ENCODE assay signal across 15 mouse cellular contexts in the genomic region with DNA sequence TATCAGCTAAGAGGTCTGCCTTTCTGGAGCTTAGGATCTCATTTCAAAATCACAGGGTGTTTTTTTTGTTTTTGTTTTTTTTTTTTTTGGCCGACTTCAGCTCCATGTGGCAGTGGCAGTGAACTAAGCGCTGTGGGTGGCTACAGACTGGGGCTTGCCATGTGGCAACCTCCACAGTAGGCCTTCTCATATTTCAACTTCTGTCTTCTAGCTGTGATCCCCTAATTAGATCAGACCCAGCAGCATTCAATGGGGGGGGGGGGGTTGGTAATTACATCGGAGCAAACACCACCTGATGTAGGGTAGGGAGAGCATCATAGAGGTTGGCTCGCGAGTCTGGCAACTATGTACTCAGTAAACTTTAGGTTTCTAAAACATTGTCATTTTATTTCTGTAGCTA.
DNase-seq lines count a peak whose midpoint lies in the region; ATAC-seq and TF ChIP-seq lines count a peak whose summit lies in the region.
"Had no signal": no experiment of that assay in that cellular context is flagged by ENCODE, and none has a peak within 500 bp of the region (broad histone marks: within the 10 kb centered on the region; RNA-seq: fewer than 3 reads in every experiment).

No protein-coding gene starts in this region.

- no peaks in the 10 kb centered on the region; the same call in 1 of the 2 replicates for H3K4me1 ChIP-seq in cerebellum, adult 2 months (ENCODE audit: control insufficient read depth, insufficient read depth, low read length)
- no peaks in the 10 kb centered on the region for H3K4me1 ChIP-seq in embryonic facial prominence, embryonic 11.5 days (ENCODE audit: control insufficient read depth, insufficient read depth, low read length)
- H3K4me1 ChIP-seq in hindbrain, embryonic 16.5 days (ENCODE audit: control insufficient read depth, insufficient read depth, low read depth, low read length) = no peaks in the 10 kb centered on the region
- no peaks in the 10 kb centered on the region for H3K4me1 ChIP-seq in kidney, adult 2 months (ENCODE audit: control insufficient read depth, insufficient read depth, low read length)
- H3K4me1 ChIP-seq: neural tube, embryonic 13.5 days had no signal

- no peak for TF ChIP-seq POLR2A in cerebellum, adult 2 months (IDR thresholded peaks at IDR 0.05; ENCODE audit: borderline replicate concordance, insufficient read depth, low read length)
- no peak for TF ChIP-seq POLR2A in kidney, adult 2 months (IDR thresholded peaks at IDR 0.05; ENCODE audit: low read depth, low read length)

- DNase-seq in layer of hippocampus, adult 2 months (ENCODE audit: low spot score in 2 of 2) = peak; percentile 3 to 34
- no peak for DNase-seq in layer of hippocampus, postnatal 25 days (ENCODE audit: extremely low spot score in 1 of 2, low spot score in 1 of 2)
- peak; percentile 70 to 89 for DNase-seq in cerebellum, adult 2 months
- DNase-seq in embryonic facial prominence, embryonic 11.5 days (ENCODE audit: low spot score) = peak; percentile 62
- no peak for DNase-seq in kidney, adult 2 months
- DNase-seq: adrenal gland, postnatal 10 days; heart, adult 18-20 months; kidney, adult 9 months; thymus, postnatal 25 days had no signal

- TF ChIP-seq CTCF in layer of hippocampus, adult 2 months (conservative IDR thresholded peaks at IDR 0.05) = no peak
- TF ChIP-seq CTCF in cerebellum, adult 2 months (IDR thresholded peaks at IDR 0.05; ENCODE audit: borderline replicate concordance, insufficient read depth, low read depth, low read length) = no peak
- no peak for TF ChIP-seq CTCF in kidney, adult 2 months (conservative IDR thresholded peaks at IDR 0.05; ENCODE audit: insufficient read depth, insufficient read length, low read depth, low read length)

- H3K36me3 ChIP-seq in embryonic facial prominence, embryonic 11.5 days (replicated peaks; ENCODE audit: control insufficient read depth, insufficient read depth, low read depth, low read length) = no peaks in the 10 kb centered on the region
- no peaks in the 10 kb centered on the region for H3K36me3 ChIP-seq in hindbrain, embryonic 16.5 days (ENCODE audit: control insufficient read depth, insufficient read depth, low read length)
- H3K36me3 ChIP-seq in kidney, adult 2 months (ENCODE audit: control insufficient read depth, insufficient read depth, low read length) = no peaks in the 10 kb centered on the region
- H3K36me3 ChIP-seq: midbrain, embryonic 15.5 days; neural tube, embryonic 13.5 days had no signal

- ATAC-seq in embryonic facial prominence, embryonic 11.5 days (replicated peaks; ENCODE audit: insufficient number of reproducible peaks, low FRiP score, low TSS enrichment, low read depth) = peak; percentile 86
- ATAC-seq in hindbrain, embryonic 16.5 days = peak; percentile 64; the same call in 1 of the 2 replicates
- no peak for ATAC-seq in megakaryocyte, adult 5-6 weeks (ENCODE audit: poor library complexity, severe bottlenecking)
- ATAC-seq: midbrain, embryonic 15.5 days had no signal

- H3K4me3 ChIP-seq in layer of hippocampus, adult 2 months = no peak overlapping the region
- H3K4me3 ChIP-seq in cerebellum, adult 2 months (replicated peaks; ENCODE audit: insufficient read depth, low read depth, low read length) = no peak overlapping the region
- no peak overlapping the region for H3K4me3 ChIP-seq in embryonic facial prominence, embryonic 11.5 days (ENCODE audit: low read depth, low read length)
- no peak overlapping the region for H3K4me3 ChIP-seq in hindbrain, embryonic 16.5 days (ENCODE audit: low read length)
- H3K4me3 ChIP-seq in kidney, adult 2 months (ENCODE audit: insufficient read depth, low read depth, low read length) = no peak overlapping the region
- H3K4me3 ChIP-seq: midbrain, embryonic 15.5 days; neural tube, embryonic 13.5 days had no signal

- H3K9ac ChIP-seq in embryonic facial prominence, embryonic 11.5 days (replicated peaks; ENCODE audit: low read length) = no peak overlapping the region
- H3K9ac ChIP-seq in hindbrain, embryonic 16.5 days (ENCODE audit: low read depth, low read length) = no peak overlapping the region
- H3K9ac ChIP-seq: liver, embryonic 14.5 days; midbrain, embryonic 15.5 days; neural tube, embryonic 13.5 days had no signal

- no peak overlapping the region for H3K27ac ChIP-seq in layer of hippocampus, adult 2 months
- H3K27ac ChIP-seq in cerebellum, adult 2 months (ENCODE audit: insufficient read depth, low read length) = peak overlapping the region; percentile 19; the same call in 1 of the 2 replicates
- no peak overlapping the region for H3K27ac ChIP-seq in embryonic facial prominence, embryonic 11.5 days (replicated peaks; ENCODE audit: low read depth, low read length)
- no peak overlapping the region for H3K27ac ChIP-seq in hindbrain, embryonic 16.5 days (ENCODE audit: low read depth, low read length)
- no peak overlapping the region for H3K27ac ChIP-seq in kidney, adult 2 months (ENCODE audit: insufficient read depth, low read depth, low read length)
- H3K27ac ChIP-seq: liver, embryonic 14.5 days; midbrain, embryonic 15.5 days; neural tube, embryonic 13.5 days had no signal

- H3K27me3 ChIP-seq in cerebellum, adult 2 months (ENCODE audit: control insufficient read depth, insufficient read depth, low read length) = no peaks in the 10 kb centered on the region
- H3K27me3 ChIP-seq in embryonic facial prominence, embryonic 11.5 days (ENCODE audit: control insufficient read depth, insufficient read depth, low read length) = no peaks in the 10 kb centered on the region
- no peaks in the 10 kb centered on the region for H3K27me3 ChIP-seq in hindbrain, embryonic 16.5 days (replicated peaks; ENCODE audit: control insufficient read depth, insufficient read depth, low read length)
- H3K27me3 ChIP-seq in kidney, adult 2 months (replicated peaks; ENCODE audit: control insufficient read depth, insufficient read depth, low read length) = no peaks in the 10 kb centered on the region
- H3K27me3 ChIP-seq: CH12.LX; midbrain, embryonic 15.5 days; neural tube, embryonic 13.5 days had no signal

- no peaks in the 10 kb centered on the region for H3K9me3 ChIP-seq in embryonic facial prominence, embryonic 11.5 days (replicated peaks; ENCODE audit: control insufficient read depth, low read length)
- H3K9me3 ChIP-seq in hindbrain, embryonic 16.5 days (ENCODE audit: control insufficient read depth, low read length) = no peaks in the 10 kb centered on the region
- H3K9me3 ChIP-seq: midbrain, embryonic 15.5 days; neural tube, embryonic 13.5 days had no signal

- H3K4me2 ChIP-seq in embryonic facial prominence, embryonic 11.5 days (ENCODE audit: low read depth, low read length) = no peak overlapping the region
- no peak overlapping the region for H3K4me2 ChIP-seq in hindbrain, embryonic 16.5 days (ENCODE audit: low read length)
- H3K4me2 ChIP-seq: midbrain, embryonic 15.5 days; neural tube, embryonic 13.5 days had no signal

- 10% methylated on average over 5 of the region's 5 CpGs for WGBS in cerebellum, adult 2 months
- WGBS in embryonic facial prominence, embryonic 11.5 days = 38% methylated on average over 5 of the region's 5 CpGs
- 66% methylated on average over 5 of the region's 5 CpGs for WGBS in hindbrain, embryonic 16.5 days
- WGBS in kidney, adult 2 months = 60% methylated on average over 5 of the region's 5 CpGs

Comparison
In these comparisons a context has a peak if more than half of its experiments do, and no peak if none do; other contexts are left out.
1. DNase-seq: peak in layer of hippocampus, adult 2 months (2 of 2), cerebellum, adult 2 months (2 of 2) and embryonic facial prominence, embryonic 11.5 days (single experiment); none in layer of hippocampus, postnatal 25 days (0 of 2) and kidney, adult 2 months (single experiment).